Mouse (Mus musculus): ENCODE measurements around the gene Itga2. TPM values are rescaled to one million over a fixed set of nuclear protein-coding genes. Genes with fewer than 3 reads are reported as not detected.

The Itga2 gene
- polyA plus RNA-seq, 1 experiment from 2014 or later, result 9.2 TPM

- Histone ChIP-seq H3K27ac (no peak overlapping the region; the same call in 1 of the 2 replicates), H3K9ac (no peak overlapping the region), H3K27me3 (replicated peaks) (no peaks in the 10 kb centered on the region), H3K4me3 (replicated peaks) (no peak overlapping the region), H3K9me3 (no peaks in the 10 kb centered on the region), H3K4me1 (no peaks in the 10 kb centered on the region), H3K36me3 (no peaks in the 10 kb centered on the region), H3K4me2 (no peak overlapping the region)
- 77% methylated on average over 4 of the region's 4 CpGs for WGBS
- peak; percentile 66 for ATAC-seq (ENCODE audit: insufficient read depth, low FRiP score, low read depth)
Observed at GRCm38 (mm10) chr13:114914559-114914958, 17.3 kb downstream of the Itga2 start.

DNA sequence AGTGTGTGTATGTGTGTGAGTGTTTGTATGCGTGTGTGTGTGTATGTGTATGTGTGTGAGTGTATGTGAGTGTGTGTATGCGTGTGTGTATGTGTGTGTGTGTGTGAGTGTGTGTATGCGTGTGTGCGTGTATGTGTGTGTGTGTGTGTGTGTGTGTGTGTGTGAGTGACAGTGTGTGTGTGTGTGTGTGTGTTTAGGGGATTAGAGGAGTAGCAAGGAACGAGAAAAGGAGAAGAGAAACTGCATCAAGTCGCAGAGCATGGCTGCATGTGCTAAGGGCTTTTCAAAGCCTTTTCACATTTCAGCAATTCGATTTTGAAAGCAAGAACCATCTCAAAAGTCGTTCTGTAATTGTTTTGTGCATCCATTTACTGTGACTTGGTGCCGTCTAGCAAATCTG lies 21.3 kb downstream of the Itga2 start:
- Histone ChIP-seq H3K9me3 (no peaks in the 10 kb centered on the region), H3K27ac (no peak overlapping the region), H3K4me1 (no peaks in the 10 kb centered on the region), H3K36me3 (no peaks in the 10 kb centered on the region), H3K4me2 (no peak overlapping the region), H3K4me3 (replicated peaks) (no peak overlapping the region), H3K9ac (no peak overlapping the region), H3K27me3 (replicated peaks) (no peaks in the 10 kb centered on the region)
- 77% methylated on average over 9 of the region's 9 CpGs for WGBS
- ATAC-seq (ENCODE audit: insufficient read depth, low FRiP score, low read depth), result no peak

- Histone ChIP-seq H3K4me3 (replicated peaks) (no peak overlapping the region), H3K9ac (no peak overlapping the region), H3K9me3 (no peaks in the 10 kb centered on the region), H3K27me3 (replicated peaks) (no peaks in the 10 kb centered on the region), H3K4me1 (no peaks in the 10 kb centered on the region), H3K4me2 (no peak overlapping the region), H3K27ac (no peak overlapping the region), H3K36me3 (no peaks in the 10 kb centered on the region)
- no peak for ATAC-seq (ENCODE audit: insufficient read depth, low FRiP score, low read depth)
- 93% methylated on average over 5 of the region's 5 CpGs for WGBS
Observed at GRCm38 (mm10) chr13:114909514-114909913, 22.4 kb downstream of the Itga2 start.

GRCm38 (mm10) chr13:114907876-114908275 lies 24.0 kb downstream of the Itga2 start:
- WGBS, result 81% methylated on average over 4 of the region's 4 CpGs
- H3K4me1 ChIP-seq, result no peaks in the 10 kb centered on the region
- no peak overlapping the region for H3K4me2 ChIP-seq
- H3K27ac ChIP-seq, result no peak overlapping the region
- no peak overlapping the region for H3K9ac ChIP-seq
- H3K36me3 ChIP-seq, result no peaks in the 10 kb centered on the region
- no peak for ATAC-seq (ENCODE audit: insufficient read depth, low FRiP score, low read depth)
- no peak overlapping the region for H3K4me3 ChIP-seq (replicated peaks)
- no peaks in the 10 kb centered on the region for H3K9me3 ChIP-seq
- H3K27me3 ChIP-seq (replicated peaks), result no peaks in the 10 kb centered on the region

- no peaks in the 10 kb centered on the region for H3K27me3 ChIP-seq (replicated peaks)
- H3K4me2 ChIP-seq, result no peak overlapping the region
- H3K9ac ChIP-seq, result no peak overlapping the region
- peak overlapping the region; percentile 57 for H3K27ac ChIP-seq
- no peaks in the 10 kb centered on the region for H3K36me3 ChIP-seq
- no peaks in the 10 kb centered on the region for H3K9me3 ChIP-seq
- no peak overlapping the region for H3K4me3 ChIP-seq (replicated peaks)
- WGBS, result 66% methylated on average over 10 of the region's 10 CpGs
- H3K4me1 ChIP-seq, result no peaks in the 10 kb centered on the region
- no peak for ATAC-seq (ENCODE audit: insufficient read depth, low FRiP score, low read depth)
Observed at GRCm38 (mm10) chr13:114896751-114897386, 35.0 kb downstream of the Itga2 start.

DNA sequence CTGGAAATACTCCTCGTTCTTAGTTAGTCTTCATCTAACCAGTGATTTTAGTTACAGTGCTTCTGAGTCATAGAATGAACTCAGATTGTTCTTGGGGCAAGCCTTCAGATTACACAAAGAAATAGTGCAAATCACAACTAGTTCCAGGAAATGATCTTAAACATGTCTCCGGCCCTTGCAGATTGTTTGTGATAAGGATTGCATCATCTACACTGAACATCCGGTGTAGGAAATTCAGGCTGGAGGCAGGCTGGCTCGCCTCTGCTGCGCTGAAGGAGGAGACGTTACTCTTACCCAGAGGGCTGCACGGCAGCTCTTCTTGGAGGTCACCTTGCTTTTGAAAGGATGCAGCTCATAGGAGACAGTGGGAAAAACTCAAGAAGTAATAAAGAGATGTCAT lies 36.0 kb downstream of the Itga2 start:
- Histone ChIP-seq H3K4me3 (replicated peaks) (no peak overlapping the region), H3K9ac (no peak overlapping the region), H3K27ac (no peak overlapping the region), H3K27me3 (replicated peaks) (no peaks in the 10 kb centered on the region), H3K4me2 (no peak overlapping the region), H3K36me3 (no peaks in the 10 kb centered on the region), H3K4me1 (no peaks in the 10 kb centered on the region), H3K9me3 (no peaks in the 10 kb centered on the region)
- ATAC-seq (ENCODE audit: insufficient read depth, low FRiP score, low read depth), result no peak
- 45% methylated on average over 7 of the region's 7 CpGs for WGBS

DNA sequence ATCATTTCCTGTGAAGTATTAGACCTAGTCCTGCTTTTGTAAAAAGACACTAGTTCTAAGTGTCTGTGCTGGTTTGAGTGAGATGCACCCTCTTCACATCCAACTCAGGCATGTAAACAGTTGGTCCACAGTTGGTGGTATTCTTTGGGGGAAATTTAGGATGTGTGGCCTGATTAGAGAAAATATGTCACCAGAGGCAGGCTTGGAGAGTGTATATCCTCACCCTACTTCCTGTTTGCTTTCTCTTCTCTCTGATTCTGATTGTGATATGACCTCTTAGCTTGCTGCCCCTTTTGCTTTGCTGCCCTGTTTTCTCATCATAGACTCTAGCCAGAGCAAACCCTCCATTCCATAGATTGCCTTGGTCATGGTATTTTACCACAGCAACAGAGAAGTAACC lies 37.2 kb downstream of the Itga2 start:
- no peak for ATAC-seq (ENCODE audit: insufficient read depth, low FRiP score, low read depth)
- Histone ChIP-seq H3K4me2 (no peak overlapping the region), H3K9me3 (no peaks in the 10 kb centered on the region), H3K36me3 (no peaks in the 10 kb centered on the region), H3K27me3 (replicated peaks) (no peaks in the 10 kb centered on the region), H3K4me3 (replicated peaks) (no peak overlapping the region), H3K9ac (no peak overlapping the region), H3K27ac (no peak overlapping the region), H3K4me1 (no peaks in the 10 kb centered on the region)

DNA sequence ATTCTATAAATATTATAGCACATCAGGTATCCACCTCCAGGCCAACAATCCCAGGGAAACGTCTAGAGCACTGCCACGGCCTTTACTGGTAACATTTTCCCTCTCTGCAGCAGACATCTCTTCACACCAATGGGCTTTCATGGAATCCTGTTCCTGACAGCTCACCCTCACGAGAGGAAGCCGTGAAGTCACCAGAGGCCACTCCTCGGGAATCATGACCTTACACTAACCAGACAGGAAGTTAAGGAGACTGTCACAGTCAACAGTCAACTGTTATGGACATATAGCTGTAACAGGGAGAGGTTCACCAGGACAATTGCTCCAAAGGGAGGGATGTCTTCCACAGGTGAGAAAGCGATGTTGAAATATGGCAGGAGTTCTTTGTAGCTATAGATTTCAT lies 40.2 kb downstream of the Itga2 start:
- no peaks in the 10 kb centered on the region for H3K27me3 ChIP-seq (replicated peaks)
- no peak overlapping the region for H3K27ac ChIP-seq
- no peaks in the 10 kb centered on the region for H3K9me3 ChIP-seq
- ATAC-seq (ENCODE audit: insufficient read depth, low FRiP score, low read depth), result no peak
- no peak overlapping the region for H3K4me2 ChIP-seq
- H3K4me3 ChIP-seq (replicated peaks), result no peak overlapping the region
- H3K4me1 ChIP-seq, result no peaks in the 10 kb centered on the region
- no peaks in the 10 kb centered on the region for H3K36me3 ChIP-seq
- H3K9ac ChIP-seq, result no peak overlapping the region
- 63% methylated on average over 6 of the region's 6 CpGs for WGBS

DNA sequence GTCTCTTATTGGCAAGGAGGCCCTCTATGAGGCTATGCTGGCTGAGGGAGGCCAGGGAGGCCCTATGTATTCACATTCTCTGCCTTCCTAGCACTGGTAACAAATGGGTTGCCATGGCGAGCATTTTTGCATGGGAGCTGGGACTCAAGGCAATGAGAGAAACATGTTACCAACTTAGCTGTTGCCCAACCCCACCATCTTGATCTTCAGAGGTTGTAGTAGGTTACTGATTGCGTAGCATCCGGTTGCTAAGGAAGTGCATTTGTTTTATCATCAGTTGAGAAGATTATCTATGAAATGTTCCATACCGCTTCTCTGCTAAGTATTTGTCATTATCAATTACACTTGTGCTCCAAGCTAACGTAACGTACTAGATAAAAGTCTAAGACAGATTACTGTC lies 44.2 kb downstream of the Itga2 start:
- H3K27ac ChIP-seq, result no peak overlapping the region
- H3K4me2 ChIP-seq, result no peak overlapping the region
- no peaks in the 10 kb centered on the region for H3K4me1 ChIP-seq
- no peak for ATAC-seq (ENCODE audit: insufficient read depth, low FRiP score, low read depth)
- WGBS, result 79% methylated on average over 6 of the region's 6 CpGs
- no peaks in the 10 kb centered on the region for H3K36me3 ChIP-seq
- H3K27me3 ChIP-seq (replicated peaks), result no peaks in the 10 kb centered on the region
- H3K4me3 ChIP-seq (replicated peaks), result no peak overlapping the region
- H3K9me3 ChIP-seq, result no peaks in the 10 kb centered on the region
- H3K9ac ChIP-seq, result no peak overlapping the region

GRCm38 (mm10) chr13:114887293-114887692 lies 44.6 kb downstream of the Itga2 start:
- WGBS, result 89% methylated on average over 4 of the region's 4 CpGs

GRCm38 (mm10) chr13:114885171-114885570 lies 46.7 kb downstream of the Itga2 start:
- WGBS, result 64% methylated on average over 9 of the region's 9 CpGs
- H3K9me3 ChIP-seq, result no peaks in the 10 kb centered on the region
- ATAC-seq (ENCODE audit: insufficient read depth, low FRiP score, low read depth), result no peak

More at GRCm38 (mm10) chr13:114887293-114887692, 44.6 kb downstream of the Itga2 start:
- Histone ChIP-seq H3K27ac (no peak overlapping the region), H3K9me3 (no peaks in the 10 kb centered on the region), H3K36me3 (no peaks in the 10 kb centered on the region), H3K9ac (no peak overlapping the region), H3K4me2 (no peak overlapping the region), H3K4me1 (no peaks in the 10 kb centered on the region), H3K27me3 (replicated peaks) (no peaks in the 10 kb centered on the region), H3K4me3 (replicated peaks) (no peak overlapping the region)
- no peak for ATAC-seq (ENCODE audit: insufficient read depth, low FRiP score, low read depth)

DNA sequence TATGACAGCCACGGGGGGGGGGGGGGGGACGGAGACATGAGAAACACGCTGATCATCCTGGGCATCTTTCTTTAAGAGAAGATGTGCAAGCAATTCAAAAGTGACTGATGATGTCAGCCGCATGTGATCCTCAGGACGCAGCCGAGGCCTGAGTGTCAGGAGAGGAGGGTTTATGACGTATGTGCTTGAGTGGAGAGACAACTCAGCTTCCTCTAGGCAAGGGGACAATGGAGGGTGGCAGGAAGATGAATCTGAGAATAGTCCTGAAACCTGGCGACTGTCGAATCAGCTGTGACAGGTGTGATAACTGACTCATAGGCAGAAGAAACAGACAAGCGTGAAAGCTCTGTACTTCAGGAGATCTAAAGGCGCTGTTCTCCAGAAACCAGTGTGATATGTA lies 53.2 kb downstream of the Itga2 start:
- Histone ChIP-seq H3K36me3 (no peaks in the 10 kb centered on the region), H3K9ac (no peak overlapping the region), H3K4me3 (replicated peaks) (no peak overlapping the region), H3K27ac (no peak overlapping the region), H3K9me3 (no peaks in the 10 kb centered on the region), H3K4me2 (no peak overlapping the region), H3K27me3 (replicated peaks) (no peaks in the 10 kb centered on the region), H3K4me1 (no peaks in the 10 kb centered on the region)
- WGBS, result 74% methylated on average over 11 of the region's 11 CpGs
- no peak for ATAC-seq (ENCODE audit: insufficient read depth, low FRiP score, low read depth)

More at GRCm38 (mm10) chr13:114885171-114885570, 46.7 kb downstream of the Itga2 start:
- Histone ChIP-seq H3K4me2 (no peak overlapping the region), H3K9ac (no peak overlapping the region), H3K4me3 (replicated peaks) (no peak overlapping the region), H3K36me3 (no peaks in the 10 kb centered on the region), H3K4me1 (no peaks in the 10 kb centered on the region), H3K27ac (no peak overlapping the region), H3K27me3 (replicated peaks) (no peaks in the 10 kb centered on the region)

- H3K27me3 ChIP-seq (replicated peaks), result no peaks in the 10 kb centered on the region
- no peak overlapping the region for H3K9ac ChIP-seq
- H3K9me3 ChIP-seq, result no peaks in the 10 kb centered on the region
- H3K36me3 ChIP-seq, result no peaks in the 10 kb centered on the region
- no peak overlapping the region for H3K4me3 ChIP-seq (replicated peaks)
- 80% methylated on average over 2 of the region's 2 CpGs for WGBS
- no peak overlapping the region for H3K4me2 ChIP-seq
- H3K4me1 ChIP-seq, result no peaks in the 10 kb centered on the region
- no peak for ATAC-seq (ENCODE audit: insufficient read depth, low FRiP score, low read depth)
- no peak overlapping the region for H3K27ac ChIP-seq
Observed at GRCm38 (mm10) chr13:114876005-114876520, 55.8 kb downstream of the Itga2 start.
